Mouse (Mus musculus): Measurements from ENCODE around the gene Nop9.

DNA sequence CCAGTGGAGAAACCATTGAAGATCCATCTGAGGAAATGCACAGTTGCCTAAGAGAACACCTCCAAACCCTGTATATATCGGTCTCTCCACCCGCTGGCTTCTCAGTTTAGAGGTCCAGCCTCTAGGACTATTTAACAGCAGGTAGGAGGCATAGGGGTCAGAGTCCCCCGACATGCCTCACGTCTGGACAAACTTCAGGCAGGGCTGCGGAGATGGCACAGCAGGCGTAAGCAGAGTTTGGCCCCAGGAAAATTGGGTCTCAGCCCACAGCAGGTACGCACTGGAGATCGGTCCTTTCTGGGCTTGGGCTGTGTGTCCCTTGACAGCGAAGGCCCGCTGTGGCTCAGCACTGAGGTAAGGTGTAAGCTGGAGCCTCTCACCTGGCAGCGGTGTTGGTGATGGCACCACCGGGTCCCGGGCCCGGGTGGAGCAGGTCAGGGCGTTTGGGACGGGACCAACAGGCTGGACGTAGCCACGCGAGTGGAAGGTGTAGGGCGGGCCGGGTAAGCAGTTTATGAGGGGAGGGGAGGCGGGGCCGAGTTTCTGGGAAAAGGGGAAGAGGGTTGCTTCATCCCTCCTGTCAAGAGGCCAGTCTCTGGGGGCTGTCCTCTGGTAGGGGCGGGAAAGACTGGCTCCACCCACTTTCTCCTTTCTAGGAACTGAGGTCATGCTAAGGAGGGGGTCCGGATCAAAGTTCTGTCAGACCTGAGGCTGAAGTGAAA, 32.3 kb upstream of the Nop9 start:
- TF ChIP-seq GATA1 (IDR thresholded peaks at IDR 0.05; ENCODE audit: low read length) (no peak), TAL1 (IDR thresholded peaks at IDR 0.05; ENCODE audit: low read length) (no peak)
